Mouse (Mus musculus) yolk sac, embryonic 10.5 days (tissue): Measurements from ENCODE around the gene Dock9.
A peak's percentile ranks its signal among the peaks of the same experiment; 100 is the strongest.

Source experiments
- DNase-seq: peaks from one replicate; pipeline ENCODE4 v3.0.0-alpha.2; 2017; ENCODE audit warnings: low spot score

Gene Dock9

GRCm38 (mm10) chr14:121588451-121588850 is 209.2 kb downstream of the Dock9 start:
- DNase-seq: no peak

GRCm38 (mm10) chr14:121585906-121586765 is 211.5 kb downstream of the Dock9 start:
- no peak for DNase-seq

GRCm38 (mm10) chr14:121579055-121579454 is 218.6 kb downstream of the Dock9 start:
- DNase-seq: no peak

GRCm38 (mm10) chr14:121573391-121573790 is 224.2 kb downstream of the Dock9 start:
- DNase-seq: no peak

- DNase-seq: no peak
Measured at GRCm38 (mm10) chr14:121566794-121567201, 230.8 kb downstream of the Dock9 start.

GRCm38 (mm10) chr14:121565930-121566329 is 231.7 kb downstream of the Dock9 start:
- no peak for DNase-seq

GRCm38 (mm10) chr14:121564656-121565055 is 233.0 kb downstream of the Dock9 start:
- DNase-seq: no peak

- no peak for DNase-seq
Measured at GRCm38 (mm10) chr14:121563954-121564353, 233.7 kb downstream of the Dock9 start.

- DNase-seq: no peak
Measured at GRCm38 (mm10) chr14:121559026-121559425, 238.6 kb downstream of the Dock9 start.

- no peak for DNase-seq
Measured at GRCm38 (mm10) chr14:121556401-121557315, 241.0 kb downstream of the Dock9 start.

GRCm38 (mm10) chr14:121553785-121554184 is 243.9 kb downstream of the Dock9 start:
- no peak for DNase-seq

GRCm38 (mm10) chr14:121552586-121552985 is 245.1 kb downstream of the Dock9 start:
- DNase-seq: no peak

- DNase-seq: no peak
Measured at GRCm38 (mm10) chr14:121549834-121550233, 247.8 kb downstream of the Dock9 start.

GRCm38 (mm10) chr14:121547745-121548144 is 249.9 kb downstream of the Dock9 start:
- DNase-seq: peak; percentile 64

GRCm38 (mm10) chr14:121546621-121547020 is 251.0 kb downstream of the Dock9 start:
- no peak for DNase-seq

- DNase-seq: no peak
Measured at GRCm38 (mm10) chr14:121545551-121546331, 251.9 kb downstream of the Dock9 start.

- no peak for DNase-seq
Measured at GRCm38 (mm10) chr14:121541262-121541661, 256.4 kb downstream of the Dock9 start.

GRCm38 (mm10) chr14:121534501-121534900 is 263.1 kb downstream of the Dock9 start:
- no peak for DNase-seq

- no peak for DNase-seq
Measured at GRCm38 (mm10) chr14:121530853-121531252, 266.8 kb downstream of the Dock9 start.

- no peak for DNase-seq
Measured at GRCm38 (mm10) chr14:121527883-121528282, 269.8 kb downstream of the Dock9 start.

GRCm38 (mm10) chr14:121527201-121527600 is 270.4 kb downstream of the Dock9 start:
- DNase-seq: no peak

- DNase-seq: no peak
Measured at GRCm38 (mm10) chr14:121521709-121522108, 275.9 kb downstream of the Dock9 start.
